Mouse (Mus musculus) embryonic facial prominence, embryonic 10.5 days (tissue): ENCODE measurements around the gene Sh3bp4. TPM values are rescaled to one million over a fixed set of nuclear protein-coding genes. Genes with fewer than 3 reads are reported as not detected.

Experiments
- DNase-seq: peaks from one replicate; pipeline ENCODE4 v3.0.0-alpha.2; 2017; ENCODE audit warnings: low spot score
- H3K27ac ChIP-seq: fragments of 300-500 bp; sonication (generic); replicated peaks from 2 replicates; pipeline ENCODE4 v1.5.1; 2016; ENCODE audit warnings: mild to moderate bottlenecking
- H3K27me3 ChIP-seq: fragments of 300-500 bp; sonication (generic); replicated peaks from 2 replicates; pipeline ENCODE4 v1.6.1; 2016; ENCODE audit warnings: low read depth, mild to moderate bottlenecking; ENCODE audit not compliant: poor library complexity, severe bottlenecking
- H3K36me3 ChIP-seq: fragments of 300-500 bp; sonication (generic); replicated peaks from 2 replicates; pipeline ENCODE4 v1.6.1; 2016; ENCODE audit warnings: mild to moderate bottlenecking, moderate library complexity
- H3K4me1 ChIP-seq: fragments of 300-500 bp; sonication (generic); 2 replicates; pipeline ENCODE4 v1.6.1; 2016
- H3K4me3 ChIP-seq: fragments of 300-500 bp; sonication (generic); 2 replicates; pipeline ENCODE4 v1.5.1; 2016; ENCODE audit warnings: mild to moderate bottlenecking, moderate library complexity
- H3K9me3 ChIP-seq: fragments of 300-500 bp; sonication (generic); 2 replicates; pipeline ENCODE4 v1.6.1; 2016; ENCODE audit warnings: mild to moderate bottlenecking
- WGBS: fragments of 180-500 bp; shearing (Covaris S2); methylation state at CpG from one replicate; pipeline ENCODE4 v1.1.7; 2016; 5-methylcytosine and 5-hydroxymethylcytosine counted together
- polyA plus RNA-seq: library from polyadenylated mRNA; unstranded; fragments of >200 nt; fragmentation: Nextera tagmentation; extraction: Ambion mirVana; gene quantifications from 2 replicates; pipeline ENCODE4 v1.2.1, GENCODE M21; 2016

The Sh3bp4 gene
- polyA plus RNA-seq, 1 experiment from 2014 or later: 26.5 TPM

- 64% methylated on average over 10 of the region's 10 CpGs for WGBS
These were observed 17.9 kb downstream of the Sh3bp4 start for GRCm38 (mm10) chr1:89088144-89088543.

GRCm38 (mm10) chr1:89088748-89089288, 18.6 kb downstream of the Sh3bp4 start:
- Histone ChIP-seq H3K27me3 (no peaks in the 10 kb centered on the region), H3K4me3 (no peak overlapping the region), H3K27ac (no peak overlapping the region), H3K9me3 (no peaks in the 10 kb centered on the region), H3K36me3 (peaks cover 8% of the 10 kb centered on the region), H3K4me1 (peaks cover 87% of the 10 kb centered on the region)
- WGBS: 63% methylated on average over 3 of the region's 3 CpGs
- DNase-seq: no peak

More at GRCm38 (mm10) chr1:89088144-89088543, 17.9 kb downstream of the Sh3bp4 start:
- no peaks in the 10 kb centered on the region for H3K27me3 ChIP-seq
- DNase-seq: peak; percentile 9
- H3K9me3 ChIP-seq: no peaks in the 10 kb centered on the region
- no peak overlapping the region for H3K4me3 ChIP-seq
- 0 out of 2 replicates have a peak overlapping the region, but pooled peaks have one; percentile 26 for H3K27ac ChIP-seq
- H3K4me1 ChIP-seq: peaks cover 86% of the 10 kb centered on the region
- peaks cover 14% of the 10 kb centered on the region for H3K36me3 ChIP-seq

- Histone ChIP-seq H3K27ac (peak overlapping the region; percentile 16; the same call in 1 of the 2 replicates), H3K9me3 (no peaks in the 10 kb centered on the region), H3K27me3 (no peaks in the 10 kb centered on the region), H3K4me1 (peaks cover 97% of the 10 kb centered on the region), H3K4me3 (no peak overlapping the region), H3K36me3 (no peaks in the 10 kb centered on the region; the same call in 1 of the 2 replicates)
- 81% methylated on average over 21 of the region's 21 CpGs for WGBS
- DNase-seq: no peak
These were observed 19.8 kb downstream of the Sh3bp4 start for GRCm38 (mm10) chr1:89089821-89090600.

GRCm38 (mm10) chr1:89090676-89091075, 20.5 kb downstream of the Sh3bp4 start:
- no peaks in the 10 kb centered on the region for H3K36me3 ChIP-seq
- 72% methylated on average over 8 of the region's 8 CpGs for WGBS
- no peak overlapping the region for H3K4me3 ChIP-seq
- no peak for DNase-seq
- no peaks in the 10 kb centered on the region for H3K9me3 ChIP-seq
- H3K4me1 ChIP-seq: peaks cover 98% of the 10 kb centered on the region
- peak overlapping the region; percentile 16; the same call in 1 of the 2 replicates for H3K27ac ChIP-seq
- H3K27me3 ChIP-seq: peaks cover 4% of the 10 kb centered on the region; the same call in 1 of the 2 replicates

- Histone ChIP-seq H3K27me3 (peaks cover 8% of the 10 kb centered on the region; the same call in 1 of the 2 replicates), H3K4me3 (peak overlapping the region; percentile 41), H3K9me3 (no peaks in the 10 kb centered on the region), H3K27ac (peak overlapping the region; percentile 87), H3K36me3 (no peaks in the 10 kb centered on the region), H3K4me1 (peaks cover 95% of the 10 kb centered on the region)
- peak; percentile 74 for DNase-seq
- 29% methylated on average over 5 of the region's 5 CpGs for WGBS
These were observed 21.8 kb downstream of the Sh3bp4 start for GRCm38 (mm10) chr1:89092019-89092418.

- DNase-seq: peak; percentile 82
- Histone ChIP-seq H3K27me3 (peaks cover 8% of the 10 kb centered on the region; the same call in 1 of the 2 replicates), H3K36me3 (no peaks in the 10 kb centered on the region), H3K27ac (peak overlapping the region; percentile 87), H3K9me3 (no peaks in the 10 kb centered on the region), H3K4me1 (peaks cover 90% of the 10 kb centered on the region), H3K4me3 (peak overlapping the region; percentile 41)
- WGBS: 4% methylated on average over 19 of the region's 19 CpGs
These were observed 22.3 kb downstream of the Sh3bp4 start for GRCm38 (mm10) chr1:89092442-89092991.

- Histone ChIP-seq H3K27me3 (peaks cover 8% of the 10 kb centered on the region; the same call in 1 of the 2 replicates), H3K9me3 (no peaks in the 10 kb centered on the region), H3K4me3 (no peak overlapping the region), H3K4me1 (peaks cover 78% of the 10 kb centered on the region), H3K27ac (0 out of 2 replicates have a peak overlapping the region, but pooled peaks have one; percentile 87), H3K36me3 (no peaks in the 10 kb centered on the region)
- no peak for DNase-seq
- 69% methylated on average over 5 of the region's 5 CpGs for WGBS
These were observed 23.5 kb downstream of the Sh3bp4 start for GRCm38 (mm10) chr1:89093696-89094095.

GRCm38 (mm10) chr1:89094416-89094815, 24.2 kb downstream of the Sh3bp4 start:
- 65% methylated on average over 4 of the region's 4 CpGs for WGBS
- H3K27ac ChIP-seq: no peak overlapping the region
- peaks cover 71% of the 10 kb centered on the region for H3K4me1 ChIP-seq

GRCm38 (mm10) chr1:89095642-89096424, 25.6 kb downstream of the Sh3bp4 start:
- 17% methylated on average over 14 of the region's 14 CpGs for WGBS
- Histone ChIP-seq H3K27me3 (peaks cover 8% of the 10 kb centered on the region; the same call in 1 of the 2 replicates), H3K4me3 (no peak overlapping the region), H3K36me3 (no peaks in the 10 kb centered on the region), H3K9me3 (no peaks in the 10 kb centered on the region), H3K4me1 (peaks cover 57% of the 10 kb centered on the region), H3K27ac (peak overlapping the region; percentile 63; the same call in 1 of the 2 replicates)
- DNase-seq: no peak

More at GRCm38 (mm10) chr1:89094416-89094815, 24.2 kb downstream of the Sh3bp4 start:
- H3K4me3 ChIP-seq: no peak overlapping the region
- H3K27me3 ChIP-seq: peaks cover 8% of the 10 kb centered on the region; the same call in 1 of the 2 replicates
- no peak for DNase-seq
- no peaks in the 10 kb centered on the region for H3K9me3 ChIP-seq
- H3K36me3 ChIP-seq: no peaks in the 10 kb centered on the region

- peak; percentile 50 for DNase-seq
- H3K4me1 ChIP-seq: peaks cover 49% of the 10 kb centered on the region
- H3K27ac ChIP-seq: peak overlapping the region; percentile 85
- no peaks in the 10 kb centered on the region for H3K27me3 ChIP-seq
- 21% methylated on average over 15 of the region's 15 CpGs for WGBS
- H3K4me3 ChIP-seq: peak overlapping the region; percentile 38
- H3K9me3 ChIP-seq: no peaks in the 10 kb centered on the region
- H3K36me3 ChIP-seq: peaks cover 4% of the 10 kb centered on the region; the same call in 1 of the 2 replicates
These were observed 32.2 kb downstream of the Sh3bp4 start for GRCm38 (mm10) chr1:89102231-89103003.

- DNase-seq: peak; percentile 48
- peaks cover 54% of the 10 kb centered on the region for H3K4me1 ChIP-seq
- H3K36me3 ChIP-seq: peaks cover 4% of the 10 kb centered on the region; the same call in 1 of the 2 replicates
- H3K4me3 ChIP-seq: peak overlapping the region; percentile 38; the same call in 1 of the 2 replicates
- WGBS: 25% methylated on average over 3 of the region's 3 CpGs
- H3K9me3 ChIP-seq: no peaks in the 10 kb centered on the region
- no peaks in the 10 kb centered on the region for H3K27me3 ChIP-seq
- H3K27ac ChIP-seq: peak overlapping the region; percentile 85
These were observed 32.7 kb downstream of the Sh3bp4 start for GRCm38 (mm10) chr1:89103004-89103263.
